Mouse (Mus musculus): ENCODE data around the gene Rai1. TPM values are rescaled to one million over a fixed set of nuclear protein-coding genes. Genes with fewer than 3 reads are reported as not detected.

Rai1 gene
- polyA plus RNA-seq, 2 experiments, result 29.7 to 62.1 TPM

DNA sequence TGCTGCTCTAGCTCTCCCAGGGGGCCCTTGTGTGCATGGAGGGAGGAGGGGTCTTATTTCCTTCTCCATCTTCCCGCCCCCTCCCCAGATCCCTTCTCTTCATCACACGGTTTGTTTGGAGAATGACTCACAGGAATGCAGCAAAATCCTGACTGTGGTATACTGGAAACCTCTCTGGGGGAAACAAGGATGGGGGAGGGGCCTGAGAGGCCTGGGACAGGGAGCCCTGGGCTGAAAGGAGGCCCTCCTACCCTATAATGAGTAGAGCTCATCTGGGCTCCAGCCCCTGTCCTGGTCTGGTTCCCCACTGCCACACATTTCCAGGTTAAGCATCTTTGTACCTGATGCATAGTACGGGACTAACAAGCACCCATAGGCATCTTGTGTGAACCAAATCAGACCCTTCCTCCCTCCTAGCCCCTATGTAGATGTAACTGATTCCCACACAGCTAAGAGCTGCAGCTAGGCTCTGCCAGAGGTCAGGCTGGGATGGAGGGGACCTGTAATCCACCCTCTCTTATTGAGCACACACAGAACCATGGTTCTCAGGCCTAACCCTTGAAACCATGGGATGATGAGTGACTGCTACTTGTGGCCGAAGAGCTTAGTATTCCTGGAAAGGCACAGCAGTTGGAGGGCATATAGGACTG, 23.2 kb downstream of the Rai1 start:
- H3K4me2 ChIP-seq (replicated peaks; ENCODE audit: low read depth, low read length, severe bottlenecking), result no peak overlapping the region

DNA sequence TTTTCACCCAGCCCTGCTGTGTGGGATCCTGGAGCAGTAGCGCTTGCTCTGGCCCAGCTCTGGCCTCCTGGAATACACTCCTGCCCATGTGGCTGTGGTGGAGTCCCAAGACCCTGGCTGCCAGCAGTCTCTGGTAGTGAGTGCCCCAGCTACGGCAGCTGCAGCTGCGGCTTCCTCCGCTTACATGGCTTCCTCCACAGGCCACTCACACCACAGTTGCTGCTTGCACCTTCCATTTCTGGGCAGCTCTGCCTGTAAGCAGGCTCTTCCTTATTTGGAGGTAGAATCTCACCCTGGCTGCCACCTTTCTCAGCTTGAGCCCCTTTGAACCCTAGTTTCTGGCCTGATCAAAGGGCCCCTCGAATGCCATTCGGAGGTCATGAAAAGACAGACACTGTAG, 25.7 kb downstream of the Rai1 start:
- H3K9me3 ChIP-seq (ENCODE audit: control insufficient read depth, low read length), result no peaks in the 10 kb centered on the region
- no peaks in the 10 kb centered on the region for H3K36me3 ChIP-seq (ENCODE audit: control insufficient read depth, insufficient read depth, low read length)
- no peak overlapping the region for H3K4me3 ChIP-seq (replicated peaks; ENCODE audit: low read length)
- no peaks in the 10 kb centered on the region for H3K27me3 ChIP-seq (ENCODE audit: control insufficient read depth, insufficient read depth, low read length)
- ATAC-seq (ENCODE audit: low FRiP score, low read depth) (no peak), DNase-seq (ENCODE audit: low spot score) (no peak)
- H3K27ac ChIP-seq (replicated peaks; ENCODE audit: low read depth, low read length), result no peak overlapping the region
- no peak overlapping the region for H3K9ac ChIP-seq (ENCODE audit: low read depth, low read length, severe bottlenecking)
- 29% methylated on average over 6 of the region's 6 CpGs for WGBS
- TF ChIP-seq POLR2A (IDR thresholded peaks at IDR 0.05; ENCODE audit: borderline replicate concordance, extremely low read depth, insufficient read depth, insufficient read length), result no peak
- no peak overlapping the region for H3K4me2 ChIP-seq (replicated peaks; ENCODE audit: low read depth, low read length, severe bottlenecking)
- H3K4me1 ChIP-seq (ENCODE audit: control insufficient read depth, insufficient read depth, low read length), result peaks cover 34% of the 10 kb centered on the region

More for the DNA sequence above, 23.2 kb downstream of the Rai1 start:
- Histone ChIP-seq H3K4me3 (replicated peaks; ENCODE audit: low read length) (no peak overlapping the region), H3K9ac (ENCODE audit: low read depth, low read length, severe bottlenecking) (no peak overlapping the region), H3K9me3 (ENCODE audit: control insufficient read depth, low read length) (no peaks in the 10 kb centered on the region), H3K4me1 (ENCODE audit: control insufficient read depth, insufficient read depth, low read length) (peaks cover 28% of the 10 kb centered on the region), H3K27ac (replicated peaks; ENCODE audit: low read depth, low read length) (0 out of 2 replicates have a peak overlapping the region, but pooled peaks have one; percentile 7), H3K36me3 (ENCODE audit: control insufficient read depth, insufficient read depth, low read length) (0 out of 2 replicates have a peak, but pooled peaks cover 3% of the 10 kb centered on the region), H3K27me3 (ENCODE audit: control insufficient read depth, insufficient read depth, low read length) (no peaks in the 10 kb centered on the region)
- peak; percentile 17 for DNase-seq (ENCODE audit: low spot score)
- ATAC-seq (ENCODE audit: low FRiP score, low read depth), result peak; percentile 50
- TF ChIP-seq POLR2A (IDR thresholded peaks at IDR 0.05; ENCODE audit: borderline replicate concordance, extremely low read depth, insufficient read depth, insufficient read length), result no peak
- WGBS, result 39% methylated on average over 4 of the region's 4 CpGs

DNA sequence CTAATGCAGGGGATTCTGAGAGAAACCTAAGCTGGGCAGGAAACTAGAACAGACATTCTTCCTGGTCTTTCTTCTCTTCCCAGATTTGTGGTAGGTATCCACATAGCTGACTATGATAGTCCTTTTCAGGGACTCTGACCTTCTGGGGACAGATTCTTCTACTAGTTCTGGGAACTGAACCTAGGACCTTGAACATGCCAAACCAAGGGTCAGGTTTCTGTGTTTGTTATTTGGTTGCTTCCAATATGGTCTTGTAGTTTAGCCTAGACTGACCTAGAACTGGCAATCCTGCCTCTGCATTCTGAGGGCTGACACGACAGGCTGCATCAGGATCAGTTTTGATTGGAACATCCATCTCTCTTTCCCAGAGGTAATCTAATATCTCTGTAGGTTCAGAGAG, 27.2 kb downstream of the Rai1 start:
- H3K36me3 ChIP-seq (ENCODE audit: control insufficient read depth, insufficient read depth, low read length), result no peaks in the 10 kb centered on the region
- no peak for TF ChIP-seq POLR2A (IDR thresholded peaks at IDR 0.05; ENCODE audit: borderline replicate concordance, extremely low read depth, insufficient read depth, insufficient read length)
- ATAC-seq (ENCODE audit: low FRiP score, low read depth) (no peak), DNase-seq (ENCODE audit: low spot score) (no peak)
- H3K9ac ChIP-seq (ENCODE audit: low read depth, low read length, severe bottlenecking), result no peak overlapping the region
- H3K27ac ChIP-seq (replicated peaks; ENCODE audit: low read depth, low read length), result no peak overlapping the region
- H3K4me2 ChIP-seq (replicated peaks; ENCODE audit: low read depth, low read length, severe bottlenecking), result no peak overlapping the region
- peaks cover 27% of the 10 kb centered on the region for H3K4me1 ChIP-seq (ENCODE audit: control insufficient read depth, insufficient read depth, low read length)
- H3K4me3 ChIP-seq (replicated peaks; ENCODE audit: low read length), result no peak overlapping the region
- 85% methylated on average over 1 of the region's 1 CpGs for WGBS
- H3K9me3 ChIP-seq (ENCODE audit: control insufficient read depth, low read length), result no peaks in the 10 kb centered on the region
- H3K27me3 ChIP-seq (ENCODE audit: control insufficient read depth, insufficient read depth, low read length), result no peaks in the 10 kb centered on the region

DNA sequence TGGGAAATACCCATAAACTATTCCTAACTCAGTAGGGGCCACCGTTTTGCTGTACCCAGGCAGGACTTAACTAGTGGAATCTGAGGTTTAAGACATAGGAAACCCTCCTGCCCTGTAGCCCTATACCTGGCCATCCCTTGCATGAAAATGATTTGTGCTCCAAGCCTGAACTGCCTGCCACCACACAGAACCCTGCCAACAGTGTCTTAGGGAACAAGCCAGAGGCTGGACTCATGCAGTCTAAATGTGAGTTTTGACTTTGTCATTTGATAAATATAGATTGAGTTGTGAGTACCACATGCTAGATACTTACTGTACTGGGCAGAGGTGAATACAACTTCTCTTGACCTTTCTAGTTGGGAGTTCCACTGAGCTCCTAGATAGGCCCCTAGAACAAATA, 31.7 kb downstream of the Rai1 start:
- no peak for DNase-seq (ENCODE audit: low spot score)
- Histone ChIP-seq H3K9me3 (ENCODE audit: control insufficient read depth, low read length) (no peaks in the 10 kb centered on the region), H3K27ac (replicated peaks; ENCODE audit: low read depth, low read length) (no peak overlapping the region), H3K36me3 (ENCODE audit: control insufficient read depth, insufficient read depth, low read length) (no peaks in the 10 kb centered on the region; the same call in 1 of the 2 replicates), H3K9ac (ENCODE audit: low read depth, low read length, severe bottlenecking) (no peak overlapping the region), H3K4me2 (replicated peaks; ENCODE audit: low read depth, low read length, severe bottlenecking) (no peak overlapping the region), H3K4me1 (ENCODE audit: control insufficient read depth, insufficient read depth, low read length) (peaks cover 25% of the 10 kb centered on the region), H3K27me3 (ENCODE audit: control insufficient read depth, insufficient read depth, low read length) (no peaks in the 10 kb centered on the region), H3K4me3 (replicated peaks; ENCODE audit: low read length) (no peak overlapping the region)
- no peak for ATAC-seq (ENCODE audit: low FRiP score, low read depth)
- 72% methylated on average over 1 of the region's 1 CpGs for WGBS
- no peak for TF ChIP-seq POLR2A (IDR thresholded peaks at IDR 0.05; ENCODE audit: borderline replicate concordance, extremely low read depth, insufficient read depth, insufficient read length)

DNA sequence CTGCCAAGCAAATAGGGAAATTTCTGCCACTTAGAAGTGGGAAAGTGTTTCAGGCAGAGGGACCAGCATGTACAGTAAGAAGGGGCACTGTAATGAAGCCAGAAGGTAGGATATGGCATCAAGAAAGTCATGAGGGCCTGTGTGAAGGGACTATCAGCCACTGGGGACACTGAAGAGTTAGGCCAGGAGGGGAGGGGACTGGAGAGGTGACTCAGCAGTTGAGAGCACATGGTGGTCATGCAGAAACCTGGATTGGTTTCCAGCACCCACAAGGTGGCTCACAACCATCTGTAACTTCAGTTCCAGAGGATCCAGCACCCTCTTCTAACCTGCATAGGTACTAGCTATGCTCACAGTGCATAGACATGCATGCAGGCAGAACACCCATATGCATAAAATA, 32.4 kb downstream of the Rai1 start:
- TF ChIP-seq POLR2A (IDR thresholded peaks at IDR 0.05; ENCODE audit: borderline replicate concordance, extremely low read depth, insufficient read depth, insufficient read length), result no peak
- ATAC-seq (ENCODE audit: low FRiP score, low read depth), result no peak
- no peak overlapping the region for H3K9ac ChIP-seq (ENCODE audit: low read depth, low read length, severe bottlenecking)
- DNase-seq (ENCODE audit: low spot score), result no peak
- H3K9me3 ChIP-seq (ENCODE audit: control insufficient read depth, low read length), result no peaks in the 10 kb centered on the region
- H3K4me1 ChIP-seq (ENCODE audit: control insufficient read depth, insufficient read depth, low read length), result peaks cover 26% of the 10 kb centered on the region
- no peak overlapping the region for H3K4me3 ChIP-seq (replicated peaks; ENCODE audit: low read length)
- H3K36me3 ChIP-seq (ENCODE audit: control insufficient read depth, insufficient read depth, low read length), result no peaks in the 10 kb centered on the region; the same call in 1 of the 2 replicates
- no peak overlapping the region for H3K27ac ChIP-seq (replicated peaks; ENCODE audit: low read depth, low read length)
- no peaks in the 10 kb centered on the region for H3K27me3 ChIP-seq (ENCODE audit: control insufficient read depth, insufficient read depth, low read length)
- no peak overlapping the region for H3K4me2 ChIP-seq (replicated peaks; ENCODE audit: low read depth, low read length, severe bottlenecking)

All from limb, embryonic 14.5 days (tissue).